Mouse (Mus musculus): ENCODE results near the gene Slc8a1.

DNA sequence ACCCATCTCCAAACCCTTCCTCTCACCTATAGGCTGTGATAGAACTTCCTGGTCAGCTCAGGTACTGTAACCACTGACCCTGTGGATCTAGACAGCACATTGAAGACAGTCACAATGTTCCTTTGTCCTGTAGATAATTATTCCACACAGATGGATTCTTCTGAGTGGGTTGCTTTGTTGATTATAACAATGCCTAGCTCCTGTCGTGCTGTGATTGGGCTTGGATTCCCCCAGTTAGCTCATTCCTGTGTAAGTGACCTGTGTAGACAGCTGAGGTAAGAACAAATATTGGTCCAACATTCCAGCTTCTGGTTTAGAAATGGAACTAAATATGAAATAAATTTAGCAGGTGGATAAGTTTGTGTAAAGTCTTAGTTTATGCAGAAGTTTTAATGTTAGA lies 340.7 kb downstream of the Slc8a1 start:
- TF ChIP-seq POLR2A (IDR thresholded peaks at IDR 0.05; ENCODE audit: borderline replicate concordance, control insufficient read depth, low read depth, low read length) (no peak), CTCF (IDR thresholded peaks at IDR 0.05; ENCODE audit: control insufficient read depth, insufficient read depth, low read length) (no peak)

All from bone marrow, adult 2 months (tissue).